Mouse (Mus musculus) spleen, postnatal 14 days (tissue): Measurements from ENCODE around the gene Selplg.
A peak's percentile ranks its signal among the peaks of the same experiment; 100 is the strongest.

Experiments
- DNase-seq, 2 experiments: peaks; one replicate each; pipeline ENCODE4 v3.0.0; 2021 to 2022; ENCODE audit warnings: low spot score in 2 of 2

Gene Selplg

GRCm38 (mm10) chr5:113771213-113772162, 61.0 kb downstream of the Selplg start:
- peak; percentile 69 to 82 for DNase-seq

DNA sequence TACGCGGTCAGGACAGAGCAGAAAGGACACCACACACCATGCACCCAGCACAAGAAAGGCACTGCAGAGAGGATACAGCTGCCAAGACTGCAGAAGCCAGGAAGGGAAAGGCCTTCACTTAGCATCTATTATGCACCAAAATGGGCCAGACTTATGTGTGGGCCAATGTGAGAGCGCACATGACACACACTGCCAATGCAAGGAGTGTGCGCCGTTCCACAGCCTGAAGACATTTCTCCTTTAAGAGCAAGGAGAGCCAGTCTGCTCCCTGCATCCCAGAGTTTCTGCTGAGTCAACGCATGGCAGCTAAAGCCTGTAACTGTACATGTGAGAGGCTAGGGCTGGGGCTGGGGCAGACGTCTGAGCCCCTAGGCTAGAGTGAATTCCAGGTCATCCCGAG, 63.6 kb downstream of the Selplg start:
- no peak for DNase-seq
